Mouse (Mus musculus): Measurements from ENCODE around the gene Slc17a4. TPM values are rescaled to one million over a fixed set of nuclear protein-coding genes. Genes with fewer than 3 reads are reported as not detected.

Gene Slc17a4
- polyA plus RNA-seq (2014; fragmentation: Nextera tagmentation; extraction: Ambion mirVana): 0.49 and 0.64 TPM in 2 replicates

DNA sequence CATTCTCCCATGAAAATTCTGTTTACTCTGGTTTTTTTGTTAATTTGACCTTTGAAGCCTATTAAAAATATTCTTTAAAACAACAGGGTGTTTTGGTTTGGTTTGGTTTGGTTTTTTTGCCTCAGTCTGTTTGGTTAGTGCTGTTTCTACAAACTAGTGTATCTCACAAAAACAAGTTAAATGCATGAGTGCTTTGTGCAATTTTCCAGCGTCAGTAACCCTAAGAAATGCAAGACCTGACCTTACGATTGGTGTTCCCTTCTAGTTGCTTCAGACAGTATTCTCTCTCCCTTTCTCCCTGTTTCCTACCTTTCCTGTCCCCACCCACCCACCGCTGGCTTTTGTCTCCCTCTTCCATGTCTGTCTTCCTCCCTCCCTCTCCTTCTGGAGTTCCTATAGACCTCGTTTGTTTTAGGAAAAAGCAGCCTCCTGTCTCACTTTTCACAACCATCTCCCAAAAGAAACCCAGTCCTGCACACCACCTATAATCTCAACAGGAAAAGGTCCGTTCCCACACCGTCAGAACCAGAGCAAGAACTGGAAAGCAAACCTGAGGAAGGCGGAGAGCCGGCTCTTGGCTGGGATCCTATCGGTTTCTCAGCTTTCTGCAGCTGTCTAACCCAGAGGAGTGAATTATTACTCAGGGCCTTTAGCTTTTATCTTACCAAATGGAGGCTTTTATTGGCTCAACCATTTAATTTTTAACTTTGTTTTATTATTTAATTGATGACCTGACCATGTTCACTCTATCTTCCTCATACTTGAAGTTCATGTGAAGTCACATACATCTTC, at the start of gene Slc17a4:
Gene Slc17a4 (minus strand): TSS at position 634 of the 792 bp plus-strand sequence.
- H3K9me3 ChIP-seq (ENCODE audit: control insufficient read depth, low read length): no peaks in the 10 kb centered on the region
- ATAC-seq (ENCODE audit: insufficient read depth, low FRiP score, low TSS enrichment) (no peak), DNase-seq (ENCODE audit: low spot score) (no peak)
- no peak within 1 kb of the TSS for H3K9ac ChIP-seq (ENCODE audit: low read length)
- H3K36me3 ChIP-seq (ENCODE audit: control insufficient read depth, insufficient read depth, low read length): no peaks in the 10 kb centered on the region
- no peaks in the 10 kb centered on the region for H3K27me3 ChIP-seq (ENCODE audit: control insufficient read depth, insufficient read depth, low read length)
- WGBS: 69% methylated on average over 9 of the region's 9 CpGs
- no peak within 1 kb of the TSS for H3K4me2 ChIP-seq (ENCODE audit: low read depth)
- no peak within 1 kb of the TSS for H3K4me3 ChIP-seq (ENCODE audit: low read depth, low read length)
- H3K27ac ChIP-seq (ENCODE audit: low read depth, low read length): no peak within 1 kb of the TSS
- no peaks in the 10 kb centered on the region for H3K4me1 ChIP-seq (ENCODE audit: control insufficient read depth, insufficient read depth, low read length)

DNA sequence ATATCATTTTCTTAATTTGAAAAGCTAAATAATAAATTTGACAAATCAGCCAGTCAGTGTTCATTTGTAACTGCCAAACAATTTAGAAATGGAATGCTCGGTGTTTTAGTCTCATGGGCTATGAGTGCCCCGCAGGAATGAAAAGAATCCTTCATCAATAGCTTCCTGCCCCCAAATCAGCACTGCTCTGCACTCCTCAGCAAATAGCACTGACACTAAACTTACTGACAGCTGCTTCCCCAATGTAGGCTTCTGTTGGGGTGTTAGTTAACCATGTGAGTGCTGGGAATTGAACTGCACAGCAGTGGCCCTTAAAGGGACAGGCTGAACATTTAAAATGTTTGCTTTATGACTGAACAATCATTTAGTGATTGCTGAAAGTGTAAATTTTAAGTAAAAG, 45.0 kb upstream of the Slc17a4 start:
- 42% methylated on average over 2 of the region's 2 CpGs for WGBS
- H3K4me2 ChIP-seq (ENCODE audit: low read depth): no peak overlapping the region
- no peaks in the 10 kb centered on the region for H3K4me1 ChIP-seq (ENCODE audit: control insufficient read depth, insufficient read depth, low read length)
- DNase-seq (ENCODE audit: low spot score) (no peak), ATAC-seq (ENCODE audit: insufficient read depth, low FRiP score, low TSS enrichment) (no peak)
- no peak overlapping the region for H3K4me3 ChIP-seq (ENCODE audit: low read depth, low read length)
- H3K36me3 ChIP-seq (ENCODE audit: control insufficient read depth, insufficient read depth, low read length): no peaks in the 10 kb centered on the region
- H3K27me3 ChIP-seq (ENCODE audit: control insufficient read depth, insufficient read depth, low read length): no peaks in the 10 kb centered on the region
- H3K27ac ChIP-seq (ENCODE audit: low read depth, low read length): no peak overlapping the region
- no peak overlapping the region for H3K9ac ChIP-seq (ENCODE audit: low read length)
- no peaks in the 10 kb centered on the region for H3K9me3 ChIP-seq (ENCODE audit: control insufficient read depth, low read length)

DNA sequence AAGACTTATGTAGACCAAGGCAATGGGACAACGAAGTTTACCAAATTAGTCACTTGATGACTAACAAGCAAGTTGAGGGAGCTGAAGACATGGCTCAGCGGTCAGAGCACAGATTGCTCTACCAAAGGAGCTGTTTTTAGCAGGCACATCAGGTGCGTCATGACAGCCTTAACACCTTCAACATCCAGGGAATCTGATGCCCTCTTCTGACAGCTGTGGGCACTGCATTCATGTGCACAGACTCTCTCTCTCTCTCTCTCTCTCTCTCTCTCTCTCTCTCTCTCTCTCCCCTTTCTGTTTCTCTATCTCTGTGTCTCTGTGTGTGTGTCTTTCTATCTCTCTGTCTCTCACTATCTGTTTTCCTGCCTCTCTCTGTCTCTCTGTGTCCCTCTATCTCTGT, 36.1 kb upstream of the Slc17a4 start:
- H3K9ac ChIP-seq (ENCODE audit: low read length): no peak overlapping the region
- no peaks in the 10 kb centered on the region for H3K36me3 ChIP-seq (ENCODE audit: control insufficient read depth, insufficient read depth, low read length)
- no peaks in the 10 kb centered on the region for H3K27me3 ChIP-seq (ENCODE audit: control insufficient read depth, insufficient read depth, low read length)
- DNase-seq (ENCODE audit: low spot score): no peak
- H3K4me1 ChIP-seq (ENCODE audit: control insufficient read depth, insufficient read depth, low read length): 0 out of 2 replicates have a peak, but pooled peaks cover 3% of the 10 kb centered on the region
- WGBS: 71% methylated on average over 3 of the region's 3 CpGs
- H3K9me3 ChIP-seq (ENCODE audit: control insufficient read depth, low read length): no peaks in the 10 kb centered on the region
- no peak overlapping the region for H3K27ac ChIP-seq (ENCODE audit: low read depth, low read length)
- no peak for ATAC-seq (ENCODE audit: insufficient read depth, low FRiP score, low TSS enrichment)
- H3K4me3 ChIP-seq (ENCODE audit: low read depth, low read length): no peak overlapping the region
- no peak overlapping the region for H3K4me2 ChIP-seq (ENCODE audit: low read depth)

DNA sequence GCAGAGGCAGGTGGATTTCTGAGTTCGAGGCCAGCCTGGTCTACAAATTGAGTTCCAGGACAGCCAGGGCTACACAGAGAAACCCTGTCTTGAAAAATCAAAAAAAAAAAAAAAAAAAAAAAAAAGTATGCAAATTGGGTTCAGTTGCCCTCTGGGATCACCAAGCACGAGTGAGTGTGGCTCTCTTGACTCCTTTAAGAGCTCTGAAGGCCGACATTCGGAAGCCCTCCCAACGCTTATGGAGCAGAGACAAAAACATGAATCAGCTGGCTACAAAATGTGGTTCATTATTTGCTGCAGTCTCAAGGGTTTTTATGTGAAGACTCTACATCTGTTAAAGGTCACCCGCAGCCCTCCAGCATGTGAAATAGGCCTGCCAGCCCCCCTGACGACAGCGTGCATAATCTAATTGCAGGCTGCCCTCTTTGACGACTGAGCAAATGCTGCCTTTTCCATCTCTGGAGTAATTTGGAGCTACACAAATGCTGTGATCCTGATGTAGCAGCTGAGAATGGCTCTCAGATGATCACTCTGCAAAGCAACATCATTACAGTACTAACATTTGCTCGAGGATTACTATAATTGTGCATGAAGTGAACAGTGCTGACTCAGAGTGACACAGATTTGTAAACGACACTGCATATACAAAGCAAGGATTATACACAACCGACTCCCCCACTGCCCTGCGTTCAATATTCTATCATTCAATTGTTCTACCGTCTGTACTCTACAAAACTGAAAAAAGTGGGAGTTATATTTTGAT, 34.9 kb upstream of the Slc17a4 start:
- Histone ChIP-seq H3K27ac (ENCODE audit: low read depth, low read length) (no peak overlapping the region), H3K9me3 (ENCODE audit: control insufficient read depth, low read length) (no peaks in the 10 kb centered on the region), H3K4me2 (ENCODE audit: low read depth) (no peak overlapping the region), H3K4me3 (ENCODE audit: low read depth, low read length) (no peak overlapping the region), H3K9ac (ENCODE audit: low read length) (0 out of 2 replicates have a peak overlapping the region, but pooled peaks have one; percentile 12), H3K27me3 (ENCODE audit: control insufficient read depth, insufficient read depth, low read length) (no peaks in the 10 kb centered on the region), H3K36me3 (ENCODE audit: control insufficient read depth, insufficient read depth, low read length) (no peaks in the 10 kb centered on the region), H3K4me1 (ENCODE audit: control insufficient read depth, insufficient read depth, low read length) (0 out of 2 replicates have a peak, but pooled peaks cover 3% of the 10 kb centered on the region)
- WGBS: 46% methylated on average over 14 of the region's 14 CpGs
- DNase-seq (ENCODE audit: low spot score) (peak; percentile 57), ATAC-seq (ENCODE audit: insufficient read depth, low FRiP score, low TSS enrichment) (peak; percentile 50; the same call in 1 of the 2 replicates)

DNA sequence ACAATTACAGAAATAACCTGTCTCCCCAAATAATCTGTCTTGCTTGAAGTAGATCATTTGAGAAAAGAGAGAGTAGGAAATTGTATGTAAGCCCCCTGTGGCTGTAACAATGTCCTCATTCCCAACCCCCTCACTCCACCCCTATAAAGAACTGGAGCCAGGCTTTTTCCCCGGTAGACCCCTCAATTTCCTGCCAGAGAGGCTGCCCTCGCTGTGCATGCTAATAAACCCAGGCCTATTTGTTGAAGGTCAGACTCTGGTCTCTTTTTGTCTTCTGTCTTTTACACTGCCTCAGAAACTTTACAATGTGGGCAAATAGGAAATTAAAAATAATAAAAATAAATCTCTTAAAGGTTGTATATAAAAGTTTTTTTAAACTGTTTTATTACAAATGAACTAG, 31.4 kb upstream of the Slc17a4 start:
- no peak overlapping the region for H3K4me2 ChIP-seq (ENCODE audit: low read depth)
- H3K27ac ChIP-seq (ENCODE audit: low read depth, low read length): no peak overlapping the region
- no peaks in the 10 kb centered on the region for H3K36me3 ChIP-seq (ENCODE audit: control insufficient read depth, insufficient read depth, low read length)
- WGBS: 12% methylated on average over 2 of the region's 2 CpGs
- H3K9me3 ChIP-seq (ENCODE audit: control insufficient read depth, low read length): no peaks in the 10 kb centered on the region
- H3K27me3 ChIP-seq (ENCODE audit: control insufficient read depth, insufficient read depth, low read length): no peaks in the 10 kb centered on the region
- no peak overlapping the region for H3K4me3 ChIP-seq (ENCODE audit: low read depth, low read length)
- ATAC-seq (ENCODE audit: insufficient read depth, low FRiP score, low TSS enrichment): no peak
- 0 out of 2 replicates have a peak, but pooled peaks cover 3% of the 10 kb centered on the region for H3K4me1 ChIP-seq (ENCODE audit: control insufficient read depth, insufficient read depth, low read length)
- no peak overlapping the region for H3K9ac ChIP-seq (ENCODE audit: low read length)
- no peak for DNase-seq (ENCODE audit: low spot score)

DNA sequence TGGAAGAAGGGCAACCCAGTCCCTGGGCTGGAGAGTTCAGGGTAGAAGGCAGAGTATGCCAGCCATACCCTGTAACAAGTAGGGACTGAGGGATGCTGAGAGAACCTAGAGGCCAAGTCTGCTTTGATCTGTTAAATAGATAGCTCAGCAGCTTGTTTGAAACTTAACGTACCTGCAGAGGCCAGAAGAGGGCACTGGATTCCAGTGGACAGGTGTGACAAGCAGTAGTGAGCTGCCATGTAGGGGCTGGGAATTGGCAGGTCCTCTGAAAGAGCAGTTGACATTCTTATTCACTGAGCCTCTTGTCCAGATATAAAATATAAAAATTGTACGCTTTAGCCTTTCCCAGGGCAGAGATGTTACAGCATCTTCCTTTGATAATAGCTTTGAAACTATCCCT, 28.1 kb upstream of the Slc17a4 start:
- H3K4me2 ChIP-seq (ENCODE audit: low read depth): no peak overlapping the region
- WGBS: 50% methylated on average over 2 of the region's 2 CpGs
- no peak overlapping the region for H3K9ac ChIP-seq (ENCODE audit: low read length)
- ATAC-seq (ENCODE audit: insufficient read depth, low FRiP score, low TSS enrichment): no peak
- H3K36me3 ChIP-seq (ENCODE audit: control insufficient read depth, insufficient read depth, low read length): no peaks in the 10 kb centered on the region
- no peak overlapping the region for H3K4me3 ChIP-seq (ENCODE audit: low read depth, low read length)
- H3K4me1 ChIP-seq (ENCODE audit: control insufficient read depth, insufficient read depth, low read length): 0 out of 2 replicates have a peak, but pooled peaks cover 3% of the 10 kb centered on the region
- no peak for DNase-seq (ENCODE audit: low spot score)
- H3K27me3 ChIP-seq (ENCODE audit: control insufficient read depth, insufficient read depth, low read length): no peaks in the 10 kb centered on the region
- no peak overlapping the region for H3K27ac ChIP-seq (ENCODE audit: low read depth, low read length)
- no peaks in the 10 kb centered on the region for H3K9me3 ChIP-seq (ENCODE audit: control insufficient read depth, low read length)

DNA sequence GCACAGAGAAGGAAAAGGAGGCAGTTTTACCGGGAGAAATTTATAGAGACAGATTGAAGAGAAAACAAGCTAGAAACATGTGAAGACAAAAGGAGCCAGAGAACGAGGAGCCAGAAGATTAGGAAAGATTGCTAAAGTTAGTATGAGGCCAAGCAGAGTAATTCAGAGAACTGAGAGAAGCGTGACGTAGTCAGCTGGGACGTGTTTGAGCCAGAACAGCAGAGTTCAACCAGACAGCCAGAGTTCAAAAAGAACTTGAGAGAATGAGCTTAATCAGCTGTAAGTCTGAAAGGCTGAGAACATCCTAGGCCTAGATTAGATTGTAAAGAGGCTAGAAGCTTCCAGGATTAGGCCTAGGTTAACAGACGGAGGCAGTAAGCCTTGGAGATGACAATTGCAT, 25.5 kb upstream of the Slc17a4 start:
- ATAC-seq (ENCODE audit: insufficient read depth, low FRiP score, low TSS enrichment) (no peak), DNase-seq (ENCODE audit: low spot score) (no peak)
- Histone ChIP-seq H3K4me2 (ENCODE audit: low read depth) (no peak overlapping the region), H3K36me3 (ENCODE audit: control insufficient read depth, insufficient read depth, low read length) (no peaks in the 10 kb centered on the region), H3K27ac (ENCODE audit: low read depth, low read length) (no peak overlapping the region), H3K9ac (ENCODE audit: low read length) (no peak overlapping the region), H3K27me3 (ENCODE audit: control insufficient read depth, insufficient read depth, low read length) (no peaks in the 10 kb centered on the region), H3K9me3 (ENCODE audit: control insufficient read depth, low read length) (no peaks in the 10 kb centered on the region), H3K4me3 (ENCODE audit: low read depth, low read length) (no peak overlapping the region), H3K4me1 (ENCODE audit: control insufficient read depth, insufficient read depth, low read length) (0 out of 2 replicates have a peak, but pooled peaks cover 3% of the 10 kb centered on the region)
- WGBS: 66% methylated on average over 6 of the region's 6 CpGs

DNA sequence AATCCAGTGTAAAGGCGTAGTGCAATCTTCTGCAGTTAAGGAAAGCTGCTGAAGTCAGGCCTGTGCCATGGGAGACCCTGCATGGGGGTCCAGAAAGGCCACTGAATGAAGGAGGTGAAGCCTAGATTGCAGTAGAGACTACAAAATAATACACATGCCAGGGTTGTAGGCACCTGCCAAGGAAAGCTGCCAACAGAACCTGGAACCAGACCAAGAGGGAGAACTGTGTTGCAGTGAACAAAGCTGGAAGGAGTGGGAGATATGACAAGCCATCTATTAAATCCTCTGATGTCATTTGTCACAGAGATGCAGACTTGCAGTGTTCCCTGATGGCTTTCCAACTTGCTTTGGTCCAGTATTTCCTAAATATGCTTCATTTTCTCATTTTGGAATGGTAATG, 23.9 kb upstream of the Slc17a4 start:
- 88% methylated on average over 1 of the region's 1 CpGs for WGBS
- no peaks in the 10 kb centered on the region for H3K9me3 ChIP-seq (ENCODE audit: control insufficient read depth, low read length)
- H3K4me1 ChIP-seq (ENCODE audit: control insufficient read depth, insufficient read depth, low read length): 0 out of 2 replicates have a peak, but pooled peaks cover 3% of the 10 kb centered on the region
- ATAC-seq (ENCODE audit: insufficient read depth, low FRiP score, low TSS enrichment) (no peak), DNase-seq (ENCODE audit: low spot score) (no peak)
- H3K27me3 ChIP-seq (ENCODE audit: control insufficient read depth, insufficient read depth, low read length): no peaks in the 10 kb centered on the region
- no peak overlapping the region for H3K9ac ChIP-seq (ENCODE audit: low read length)
- no peak overlapping the region for H3K4me3 ChIP-seq (ENCODE audit: low read depth, low read length)
- H3K36me3 ChIP-seq (ENCODE audit: control insufficient read depth, insufficient read depth, low read length): no peaks in the 10 kb centered on the region
- no peak overlapping the region for H3K4me2 ChIP-seq (ENCODE audit: low read depth)
- H3K27ac ChIP-seq (ENCODE audit: low read depth, low read length): no peak overlapping the region
